Mouse (Mus musculus): ENCODE data around the gene Pomt1. TPM values are rescaled to one million over a fixed set of nuclear protein-coding genes. Genes with fewer than 3 reads are reported as not detected.
"Not testable (repeated sequence)": the region's sequence is repeated elsewhere in the genome, so short reads cannot be mapped to it uniquely, and the experiment has no call there.

Pomt1 gene
- polyA plus RNA-seq, 1 experiment from 2014 or later: 29.4 TPM

DNA sequence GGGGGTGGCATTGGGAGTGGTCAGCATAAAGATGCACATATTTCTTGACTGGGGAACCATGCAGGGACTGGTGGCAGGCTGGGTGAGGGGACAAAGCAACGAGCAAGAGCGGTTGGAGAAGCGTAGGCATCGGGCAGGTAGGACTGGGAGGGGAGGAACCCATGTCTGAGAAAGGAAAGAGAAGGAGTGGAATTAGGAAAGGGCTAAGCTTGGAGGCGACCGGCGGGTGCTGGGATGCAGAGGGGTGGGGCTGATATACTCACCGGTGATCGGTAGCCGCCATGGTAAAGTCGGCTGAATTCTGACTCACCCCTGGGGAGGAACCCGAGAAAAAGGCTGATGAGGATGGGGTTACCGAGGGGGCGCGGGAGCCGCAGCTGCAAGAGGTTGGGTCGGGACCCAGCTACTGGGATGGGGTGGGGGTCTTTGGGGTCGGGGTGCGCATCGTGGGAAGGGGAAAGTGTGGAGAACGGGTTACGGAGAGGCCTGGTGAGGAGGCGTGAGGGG lies 51.0 kb downstream of the Pomt1 start, which contains the start of gene Golga2:
Gene Golga2, plus strand, starts transcription at position 51 of the 507 bp plus-strand sequence.
- Histone ChIP-seq H3K4me3 (replicated peaks) (peak within 1 kb of the TSS; percentile 93), H3K27me3 (no peaks in the 10 kb centered on the region), H3K4me2 (peak within 1 kb of the TSS; percentile 91), H3K36me3 (peaks cover 43% of the 10 kb centered on the region), H3K27ac (peak within 1 kb of the TSS; percentile 79), H3K9me3 (no peaks in the 10 kb centered on the region), H3K4me1 (replicated peaks) (peaks cover 14% of the 10 kb centered on the region), H3K9ac (replicated peaks) (peak within 1 kb of the TSS; percentile 93)
- under 1% methylated on average over 23 of the region's 23 CpGs for WGBS
- ATAC-seq (ENCODE audit: insufficient number of reproducible peaks, insufficient read depth, low FRiP score, low TSS enrichment, low read depth): peak; percentile 46

DNA sequence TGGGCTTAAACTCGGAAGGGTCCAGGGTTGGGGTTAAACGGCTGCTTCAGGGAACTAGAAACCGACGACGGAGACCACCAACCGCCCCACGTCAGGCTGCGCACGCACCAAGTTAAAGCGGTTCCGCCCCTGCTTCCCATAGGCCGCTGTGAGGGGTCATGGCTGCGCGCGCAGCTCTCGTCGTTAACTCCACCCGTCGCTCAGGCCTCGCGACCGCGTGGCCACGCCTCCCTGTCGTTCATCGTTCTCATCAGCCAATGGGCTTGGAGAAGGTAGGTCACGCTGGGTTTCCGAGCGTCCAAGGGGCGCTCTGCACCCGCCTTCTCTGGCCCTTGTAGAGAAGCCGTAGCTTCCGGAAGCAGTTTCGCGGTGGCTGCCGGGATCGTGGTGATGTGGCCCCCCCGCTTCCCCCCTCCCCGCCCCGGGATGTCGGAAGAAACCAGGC lies 51.6 kb downstream of the Pomt1 start, which contains the start of gene Swi5:
Gene Swi5, minus strand, starts transcription at position 153 of the 445 bp plus-strand sequence.
- H3K4me2 ChIP-seq: peak within 1 kb of the TSS; percentile 91
- H3K9me3 ChIP-seq: no peaks in the 10 kb centered on the region
- WGBS: under 1% methylated on average over 40 of the region's 41 CpGs
- peak within 1 kb of the TSS; percentile 79 for H3K27ac ChIP-seq
- ATAC-seq (ENCODE audit: insufficient number of reproducible peaks, insufficient read depth, low FRiP score, low TSS enrichment, low read depth): peak; percentile 99
- peaks cover 14% of the 10 kb centered on the region for H3K4me1 ChIP-seq (replicated peaks)
- H3K9ac ChIP-seq (replicated peaks): peak within 1 kb of the TSS; percentile 93
- peaks cover 43% of the 10 kb centered on the region for H3K36me3 ChIP-seq
- no peaks in the 10 kb centered on the region for H3K27me3 ChIP-seq
- peak within 1 kb of the TSS; percentile 93 for H3K4me3 ChIP-seq (replicated peaks)

DNA sequence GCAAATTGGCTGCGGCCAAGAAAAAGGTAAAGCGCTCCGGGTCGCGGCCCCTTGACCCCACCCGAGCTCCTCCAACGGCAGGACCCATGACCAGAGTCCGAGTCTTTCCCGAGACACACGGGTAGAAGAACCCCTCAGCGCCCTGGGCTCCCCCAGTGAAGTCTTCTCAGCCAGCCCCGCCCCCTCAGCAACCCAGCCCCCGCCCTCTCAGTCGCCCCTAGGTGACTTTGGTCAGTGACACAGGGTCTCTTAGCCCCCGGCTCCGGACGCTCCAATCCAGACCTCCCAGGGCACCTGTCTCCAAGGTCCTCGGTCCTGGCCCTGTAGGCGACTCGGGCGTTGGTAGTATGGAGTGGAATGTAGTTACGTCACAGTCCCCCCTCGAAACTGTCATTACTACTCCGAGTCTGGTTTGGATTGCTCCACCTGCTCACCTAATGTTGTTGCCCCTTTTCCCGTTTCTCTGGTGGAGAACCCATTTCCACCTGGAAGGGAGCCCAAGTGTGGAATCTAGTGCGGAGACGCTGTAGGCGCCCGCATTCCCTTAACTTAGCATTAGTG lies 52.1 kb downstream of the Pomt1 start:
- 2% methylated on average over 29 of the region's 29 CpGs for WGBS
- Histone ChIP-seq H3K27ac (peak overlapping the region; percentile 53), H3K4me3 (replicated peaks) (peak overlapping the region; percentile 93), H3K4me1 (replicated peaks) (peaks cover 14% of the 10 kb centered on the region), H3K27me3 (no peaks in the 10 kb centered on the region), H3K9me3 (no peaks in the 10 kb centered on the region), H3K9ac (replicated peaks) (peak overlapping the region; percentile 77), H3K4me2 (peak overlapping the region; percentile 91), H3K36me3 (peaks cover 45% of the 10 kb centered on the region)
- peak; percentile 60 for ATAC-seq (ENCODE audit: insufficient number of reproducible peaks, insufficient read depth, low FRiP score, low TSS enrichment, low read depth)

DNA sequence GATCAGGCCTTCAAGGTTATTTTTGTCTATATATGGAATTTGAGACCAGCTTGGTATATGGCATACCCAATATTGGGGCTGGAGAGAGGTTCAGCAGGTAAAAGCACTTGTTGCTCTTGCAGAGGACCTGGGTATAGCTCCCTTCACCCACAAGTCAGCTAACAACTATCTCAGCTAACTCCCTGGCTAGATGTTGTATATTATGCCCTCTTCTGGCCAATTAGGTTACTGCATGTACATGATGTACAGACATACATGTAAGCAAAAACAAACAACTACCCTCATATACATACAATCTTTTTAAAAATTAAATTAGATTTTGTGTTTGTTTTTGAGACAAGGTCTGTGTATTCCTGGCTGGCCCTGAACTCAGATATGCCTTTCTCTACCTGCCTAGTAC lies 53.2 kb downstream of the Pomt1 start:
- H3K4me1 ChIP-seq (replicated peaks): peaks cover 14% of the 10 kb centered on the region
- ATAC-seq (ENCODE audit: insufficient number of reproducible peaks, insufficient read depth, low FRiP score, low TSS enrichment, low read depth): no peak
- H3K27me3 ChIP-seq: no peaks in the 10 kb centered on the region
- H3K9ac ChIP-seq (replicated peaks): no peak overlapping the region
- peaks cover 44% of the 10 kb centered on the region for H3K36me3 ChIP-seq
- H3K4me2 ChIP-seq: peak overlapping the region; percentile 91
- 0 out of 2 replicates have a peak overlapping the region, but pooled peaks have one; percentile 93 for H3K4me3 ChIP-seq (replicated peaks)
- no peaks in the 10 kb centered on the region for H3K9me3 ChIP-seq
- no peak overlapping the region for H3K27ac ChIP-seq

- no peak overlapping the region for H3K4me2 ChIP-seq
- ATAC-seq (ENCODE audit: insufficient number of reproducible peaks, insufficient read depth, low FRiP score, low TSS enrichment, low read depth): no peak
- no peaks in the 10 kb centered on the region for H3K27me3 ChIP-seq
- H3K9ac ChIP-seq (replicated peaks): no peak overlapping the region
- peaks cover 2% of the 10 kb centered on the region for H3K4me1 ChIP-seq (replicated peaks)
- H3K9me3 ChIP-seq: no peaks in the 10 kb centered on the region
- WGBS: 89% methylated on average over 8 of the region's 8 CpGs
- H3K36me3 ChIP-seq: peaks cover 68% of the 10 kb centered on the region
- H3K27ac ChIP-seq: no peak overlapping the region
- H3K4me3 ChIP-seq (replicated peaks): no peak overlapping the region
These were observed 58.0 kb downstream of the Pomt1 start for GRCm38 (mm10) chr2:32294348-32294747.

DNA sequence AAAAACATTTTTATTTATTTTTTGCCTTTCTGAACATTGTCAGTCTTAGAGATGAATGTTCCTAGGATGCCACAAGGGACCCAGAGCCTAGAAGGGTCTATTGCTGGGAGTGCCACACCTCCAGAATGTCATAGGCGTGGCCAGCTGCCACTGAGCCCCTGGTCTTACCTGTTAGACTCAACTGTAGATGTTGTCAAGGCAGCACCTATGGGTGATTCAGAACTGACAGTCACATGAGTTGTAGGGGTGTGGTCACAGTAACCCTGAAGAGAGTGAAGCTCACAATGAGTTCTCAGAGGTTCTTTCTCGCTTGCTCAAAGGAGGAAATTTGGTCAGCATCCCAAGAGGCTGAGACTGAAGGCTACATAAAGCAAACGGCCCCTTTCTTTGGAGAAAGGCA lies 58.9 kb downstream of the Pomt1 start:
- Histone ChIP-seq H3K4me3 (replicated peaks) (no peak overlapping the region), H3K36me3 (peaks cover 77% of the 10 kb centered on the region), H3K4me2 (no peak overlapping the region), H3K27ac (no peak overlapping the region), H3K4me1 (replicated peaks) (no peaks in the 10 kb centered on the region), H3K9me3 (no peaks in the 10 kb centered on the region), H3K9ac (replicated peaks) (no peak overlapping the region), H3K27me3 (no peaks in the 10 kb centered on the region)
- 80% methylated on average over 3 of the region's 3 CpGs for WGBS
- no peak for ATAC-seq (ENCODE audit: insufficient number of reproducible peaks, insufficient read depth, low FRiP score, low TSS enrichment, low read depth)

- not testable (repeated sequence) for H3K27ac ChIP-seq; H3K4me1 ChIP-seq (replicated peaks); H3K4me3 ChIP-seq (replicated peaks); H3K27me3 ChIP-seq; H3K9me3 ChIP-seq; H3K9ac ChIP-seq (replicated peaks); ATAC-seq (ENCODE audit: insufficient number of reproducible peaks, insufficient read depth, low FRiP score, low TSS enrichment, low read depth); H3K4me2 ChIP-seq
- WGBS: 80% methylated on average over 2 of the region's 2 CpGs
- peaks cover 82% of the 10 kb centered on the region for H3K36me3 ChIP-seq
These were observed 59.5 kb downstream of the Pomt1 start for GRCm38 (mm10) chr2:32295842-32296241.

DNA sequence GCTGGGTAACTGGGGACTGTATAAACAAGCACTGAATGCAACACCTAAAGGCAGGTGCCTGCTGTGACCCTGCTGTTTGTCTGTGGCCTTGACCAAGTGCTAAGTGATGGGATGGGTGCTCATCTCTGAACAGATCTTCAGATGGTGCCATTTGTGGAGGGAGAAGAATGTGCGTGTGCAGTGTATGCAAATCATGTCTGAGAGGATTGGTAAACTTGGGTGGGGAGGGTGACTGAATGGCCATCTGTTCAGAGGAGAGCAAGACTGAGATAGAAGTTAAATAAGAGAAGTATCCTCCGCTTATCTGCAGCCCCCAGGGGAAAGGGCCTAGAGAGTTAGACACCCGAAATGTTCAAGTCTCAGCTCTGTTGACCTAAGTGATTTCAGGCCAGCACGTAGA lies 63.1 kb downstream of the Pomt1 start:
- H3K27ac ChIP-seq: no peak overlapping the region
- H3K4me1 ChIP-seq (replicated peaks): no peaks in the 10 kb centered on the region
- H3K27me3 ChIP-seq: no peaks in the 10 kb centered on the region
- H3K9ac ChIP-seq (replicated peaks): no peak overlapping the region
- WGBS: 91% methylated on average over 4 of the region's 4 CpGs
- H3K36me3 ChIP-seq: peaks cover 90% of the 10 kb centered on the region
- no peak overlapping the region for H3K4me2 ChIP-seq
- no peak overlapping the region for H3K4me3 ChIP-seq (replicated peaks)
- H3K9me3 ChIP-seq: no peaks in the 10 kb centered on the region
- no peak for ATAC-seq (ENCODE audit: insufficient number of reproducible peaks, insufficient read depth, low FRiP score, low TSS enrichment, low read depth)

GRCm38 (mm10) chr2:32302952-32303351 lies 66.6 kb downstream of the Pomt1 start:
- Histone ChIP-seq H3K4me1 (replicated peaks) (0 out of 2 replicates have a peak, but pooled peaks cover 4% of the 10 kb centered on the region), H3K9ac (replicated peaks) (no peak overlapping the region), H3K27ac (no peak overlapping the region), H3K4me2 (no peak overlapping the region), H3K4me3 (replicated peaks) (no peak overlapping the region), H3K36me3 (peaks cover 98% of the 10 kb centered on the region), H3K27me3 (no peaks in the 10 kb centered on the region), H3K9me3 (no peaks in the 10 kb centered on the region)
- ATAC-seq (ENCODE audit: insufficient number of reproducible peaks, insufficient read depth, low FRiP score, low TSS enrichment, low read depth): no peak
- WGBS: 88% methylated on average over 10 of the region's 10 CpGs

DNA sequence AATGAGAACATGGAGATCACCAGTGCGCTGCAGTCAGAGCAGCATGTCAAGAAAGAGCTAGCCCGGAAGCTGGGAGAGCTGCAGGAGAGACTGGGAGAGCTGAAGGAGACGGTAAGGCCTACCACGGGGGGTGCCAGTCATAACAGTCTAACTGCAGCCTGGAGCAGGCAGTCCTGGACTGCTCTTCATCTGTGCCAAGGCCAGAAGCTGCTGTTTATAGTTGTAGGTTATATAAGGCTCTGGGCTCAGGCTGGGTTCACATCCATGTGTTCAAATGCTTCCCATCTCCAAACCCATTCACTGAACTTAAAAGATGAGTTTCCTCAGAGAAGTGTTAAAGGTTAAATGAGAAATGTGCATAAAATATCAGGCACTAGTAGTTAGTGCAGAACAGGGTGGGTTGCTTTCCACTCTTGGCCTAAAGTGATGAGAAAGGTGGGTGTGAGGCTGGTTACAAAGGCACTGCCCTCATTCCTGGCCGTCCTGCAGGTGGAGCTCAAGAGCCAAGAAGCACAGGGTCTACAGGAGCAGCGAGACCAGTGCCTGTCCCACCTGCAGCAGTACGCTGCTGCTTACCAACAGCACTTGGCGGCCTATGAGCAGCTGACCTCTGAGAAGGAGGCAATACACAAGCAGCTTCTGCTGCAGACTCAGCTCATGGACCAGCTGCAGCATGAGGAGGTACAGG lies 67.9 kb downstream of the Pomt1 start:
- 44% methylated on average over 8 of the region's 8 CpGs for WGBS
- H3K4me2 ChIP-seq: no peak overlapping the region
- no peaks in the 10 kb centered on the region for H3K27me3 ChIP-seq
- H3K27ac ChIP-seq: peak overlapping the region; percentile 8; the same call in 1 of the 2 replicates
- no peaks in the 10 kb centered on the region for H3K9me3 ChIP-seq
- peaks cover 96% of the 10 kb centered on the region for H3K36me3 ChIP-seq
- H3K4me3 ChIP-seq (replicated peaks): no peak overlapping the region
- H3K9ac ChIP-seq (replicated peaks): 0 out of 2 replicates have a peak overlapping the region, but pooled peaks have one; percentile 4
- H3K4me1 ChIP-seq (replicated peaks): 0 out of 2 replicates have a peak, but pooled peaks cover 4% of the 10 kb centered on the region
- ATAC-seq (ENCODE audit: insufficient number of reproducible peaks, insufficient read depth, low FRiP score, low TSS enrichment, low read depth): peak; percentile 64
